Mouse (Mus musculus): ENCODE data around the gene Tnrc6a. TPM values are rescaled to one million over a fixed set of nuclear protein-coding genes. Genes with fewer than 3 reads are reported as not detected.
A peak's percentile ranks its signal among the peaks of the same experiment; 100 is the strongest.

The Tnrc6a gene
- polyA plus RNA-seq, 1 experiment from 2014 or later, result 44.7 TPM

GRCm38 (mm10) chr7:123117209-123117608 lies 6.5 kb upstream of the Tnrc6a start:
- Histone ChIP-seq H3K4me1 (ENCODE audit: control insufficient read depth, insufficient read depth, low read length) (no peaks in the 10 kb centered on the region), H3K36me3 (ENCODE audit: control insufficient read depth, insufficient read depth, low read length) (no peaks in the 10 kb centered on the region), H3K9me3 (replicated peaks; ENCODE audit: control insufficient read depth, low read length, poor library complexity, severe bottlenecking) (no peaks in the 10 kb centered on the region), H3K4me2 (ENCODE audit: low read length) (no peak overlapping the region), H3K9ac (ENCODE audit: low read depth, low read length) (no peak overlapping the region), H3K4me3 (ENCODE audit: low read depth, low read length) (no peak overlapping the region), H3K27me3 (ENCODE audit: control insufficient read depth, insufficient read depth, low read depth, low read length) (no peaks in the 10 kb centered on the region), H3K27ac (ENCODE audit: low read length) (no peak overlapping the region)
- whole genome bisulfite sequencing, result 83% methylated on average over 4 of the region's 4 CpGs
- no peak for ATAC-seq

DNA sequence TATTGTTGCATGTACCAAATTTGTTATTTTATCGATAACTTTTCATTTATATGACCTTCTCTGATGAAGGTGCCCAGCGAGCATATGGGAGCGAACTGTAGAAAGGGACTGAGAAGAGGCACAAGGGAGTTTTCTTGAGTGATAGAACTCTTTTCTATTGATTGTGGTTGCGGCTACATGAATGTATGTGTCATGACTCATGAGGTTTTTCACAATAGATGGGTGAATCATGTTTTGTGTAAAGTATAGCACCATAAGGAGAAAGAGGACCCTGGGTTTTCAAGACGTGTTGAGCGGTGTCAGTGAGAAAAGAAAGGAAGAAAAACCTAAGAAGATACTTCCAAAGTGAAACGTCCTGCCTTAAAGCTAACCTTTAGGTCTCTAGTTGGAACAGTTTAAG lies 3.2 kb upstream of the Tnrc6a start:
- no peak overlapping the region for H3K4me3 ChIP-seq (ENCODE audit: low read depth, low read length)
- no peak overlapping the region for H3K9ac ChIP-seq (ENCODE audit: low read depth, low read length)
- no peaks in the 10 kb centered on the region for H3K36me3 ChIP-seq (ENCODE audit: control insufficient read depth, insufficient read depth, low read length)
- no peak for ATAC-seq
- H3K4me1 ChIP-seq (ENCODE audit: control insufficient read depth, insufficient read depth, low read length), result peaks cover 8% of the 10 kb centered on the region
- 90% methylated on average over 7 of the region's 7 CpGs for WGBS
- H3K9me3 ChIP-seq (replicated peaks; ENCODE audit: control insufficient read depth, low read length, poor library complexity, severe bottlenecking), result no peaks in the 10 kb centered on the region
- H3K4me2 ChIP-seq (ENCODE audit: low read length), result no peak overlapping the region
- H3K27ac ChIP-seq (ENCODE audit: low read length), result no peak overlapping the region
- H3K27me3 ChIP-seq (ENCODE audit: control insufficient read depth, insufficient read depth, low read depth, low read length), result no peaks in the 10 kb centered on the region

DNA sequence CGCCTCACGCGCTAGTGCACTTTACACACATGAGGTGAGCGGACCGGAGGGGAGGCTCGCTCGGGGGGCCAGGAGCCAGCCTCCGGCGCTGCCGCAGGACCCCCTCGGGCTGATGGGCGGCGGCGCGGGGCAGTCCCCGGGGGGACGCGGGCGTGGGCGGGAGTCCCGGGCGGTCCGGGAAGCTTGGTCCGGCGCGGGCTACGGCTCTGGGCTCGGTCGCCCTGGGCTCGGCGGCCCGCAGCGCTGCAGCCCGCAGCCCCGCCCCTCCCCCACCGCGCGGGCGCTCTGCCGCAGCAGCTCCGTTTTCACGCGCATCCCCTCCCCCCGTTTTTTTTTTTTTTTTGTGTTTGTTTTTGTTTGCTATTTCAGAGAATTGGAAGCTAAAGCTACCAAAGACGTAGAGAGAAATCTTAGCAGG lies 623 bp downstream of the Tnrc6a start:
- Histone ChIP-seq H3K4me1 (ENCODE audit: control insufficient read depth, insufficient read depth, low read length) (peaks cover 32% of the 10 kb centered on the region), H3K27ac (ENCODE audit: low read length) (peak overlapping the region; percentile 93), H3K36me3 (ENCODE audit: control insufficient read depth, insufficient read depth, low read length) (no peaks in the 10 kb centered on the region), H3K9me3 (replicated peaks; ENCODE audit: control insufficient read depth, low read length, poor library complexity, severe bottlenecking) (no peaks in the 10 kb centered on the region), H3K27me3 (ENCODE audit: control insufficient read depth, insufficient read depth, low read depth, low read length) (no peaks in the 10 kb centered on the region), H3K4me2 (ENCODE audit: low read length) (peak overlapping the region; percentile 73), H3K4me3 (ENCODE audit: low read depth, low read length) (peak overlapping the region; percentile 89), H3K9ac (ENCODE audit: low read depth, low read length) (peak overlapping the region; percentile 96)
- WGBS, result 0% methylated on average over 28 of the region's 45 CpGs
- peak; percentile 79 for ATAC-seq

DNA sequence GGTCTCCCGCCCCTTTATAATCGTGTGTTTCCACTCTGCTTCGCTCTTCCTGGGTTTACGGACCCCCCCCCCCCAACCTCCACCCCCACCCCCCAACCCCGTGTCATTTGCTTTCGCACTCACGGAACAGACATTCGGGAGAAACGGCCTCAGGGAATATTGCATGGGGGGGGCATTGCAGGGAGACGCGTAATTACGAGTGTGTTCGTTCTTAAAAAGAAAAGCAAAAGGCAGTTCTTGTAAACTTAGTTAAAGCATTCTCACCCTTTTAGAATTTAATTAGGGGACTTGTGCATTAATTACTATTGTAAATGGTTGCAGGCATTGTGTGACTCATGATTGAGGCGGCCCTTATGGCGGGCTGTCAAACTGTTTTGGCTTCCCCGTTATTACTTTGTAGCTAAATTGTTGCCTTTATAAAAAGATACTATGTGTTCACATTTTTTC lies 1.1 kb downstream of the Tnrc6a start:
- Histone ChIP-seq H3K4me1 (ENCODE audit: control insufficient read depth, insufficient read depth, low read length) (peaks cover 34% of the 10 kb centered on the region), H3K4me2 (ENCODE audit: low read length) (peak overlapping the region; percentile 73), H3K27me3 (ENCODE audit: control insufficient read depth, insufficient read depth, low read depth, low read length) (no peaks in the 10 kb centered on the region), H3K9me3 (replicated peaks; ENCODE audit: control insufficient read depth, low read length, poor library complexity, severe bottlenecking) (no peaks in the 10 kb centered on the region), H3K9ac (ENCODE audit: low read depth, low read length) (peak overlapping the region; percentile 96), H3K4me3 (ENCODE audit: low read depth, low read length) (peak overlapping the region; percentile 89), H3K27ac (ENCODE audit: low read length) (peak overlapping the region; percentile 93), H3K36me3 (ENCODE audit: control insufficient read depth, insufficient read depth, low read length) (no peaks in the 10 kb centered on the region)
- no peak for ATAC-seq
- WGBS, result under 1% methylated on average over 16 of the region's 16 CpGs

- H3K27me3 ChIP-seq (ENCODE audit: control insufficient read depth, insufficient read depth, low read depth, low read length), result no peaks in the 10 kb centered on the region
- no peak for ATAC-seq
- no peak overlapping the region for H3K9ac ChIP-seq (ENCODE audit: low read depth, low read length)
- WGBS, result 56% methylated on average over 4 of the region's 4 CpGs
- no peaks in the 10 kb centered on the region for H3K9me3 ChIP-seq (replicated peaks; ENCODE audit: control insufficient read depth, low read length, poor library complexity, severe bottlenecking)
- H3K36me3 ChIP-seq (ENCODE audit: control insufficient read depth, insufficient read depth, low read length), result no peaks in the 10 kb centered on the region
- no peak overlapping the region for H3K27ac ChIP-seq (ENCODE audit: low read length)
- H3K4me3 ChIP-seq (ENCODE audit: low read depth, low read length), result no peak overlapping the region
- H3K4me1 ChIP-seq (ENCODE audit: control insufficient read depth, insufficient read depth, low read length), result peaks cover 45% of the 10 kb centered on the region
- H3K4me2 ChIP-seq (ENCODE audit: low read length), result 0 out of 2 replicates have a peak overlapping the region, but pooled peaks have one; percentile 11
Measured at GRCm38 (mm10) chr7:123126056-123126455, 2.4 kb downstream of the Tnrc6a start.

GRCm38 (mm10) chr7:123127301-123127700 lies 3.6 kb downstream of the Tnrc6a start:
- Histone ChIP-seq H3K27ac (ENCODE audit: low read length) (no peak overlapping the region), H3K36me3 (ENCODE audit: control insufficient read depth, insufficient read depth, low read length) (no peaks in the 10 kb centered on the region), H3K4me1 (ENCODE audit: control insufficient read depth, insufficient read depth, low read length) (peaks cover 47% of the 10 kb centered on the region), H3K9me3 (replicated peaks; ENCODE audit: control insufficient read depth, low read length, poor library complexity, severe bottlenecking) (no peaks in the 10 kb centered on the region), H3K27me3 (ENCODE audit: control insufficient read depth, insufficient read depth, low read depth, low read length) (no peaks in the 10 kb centered on the region), H3K9ac (ENCODE audit: low read depth, low read length) (no peak overlapping the region), H3K4me3 (ENCODE audit: low read depth, low read length) (no peak overlapping the region), H3K4me2 (ENCODE audit: low read length) (no peak overlapping the region)
- ATAC-seq, result no peak
- 60% methylated on average over 1 of the region's 1 CpGs for WGBS

GRCm38 (mm10) chr7:123127981-123128380 lies 4.3 kb downstream of the Tnrc6a start:
- peaks cover 47% of the 10 kb centered on the region for H3K4me1 ChIP-seq (ENCODE audit: control insufficient read depth, insufficient read depth, low read length)
- no peak for ATAC-seq
- WGBS, result 44% methylated on average over 1 of the region's 1 CpGs

GRCm38 (mm10) chr7:123129061-123129460 lies 5.4 kb downstream of the Tnrc6a start:
- Histone ChIP-seq H3K27ac (ENCODE audit: low read length) (no peak overlapping the region), H3K9ac (ENCODE audit: low read depth, low read length) (no peak overlapping the region), H3K9me3 (replicated peaks; ENCODE audit: control insufficient read depth, low read length, poor library complexity, severe bottlenecking) (no peaks in the 10 kb centered on the region), H3K4me2 (ENCODE audit: low read length) (no peak overlapping the region), H3K4me3 (ENCODE audit: low read depth, low read length) (no peak overlapping the region), H3K4me1 (ENCODE audit: control insufficient read depth, insufficient read depth, low read length) (peaks cover 47% of the 10 kb centered on the region), H3K27me3 (ENCODE audit: control insufficient read depth, insufficient read depth, low read depth, low read length) (no peaks in the 10 kb centered on the region), H3K36me3 (ENCODE audit: control insufficient read depth, insufficient read depth, low read length) (no peaks in the 10 kb centered on the region)
- WGBS, result 75% methylated on average over 2 of the region's 2 CpGs
- ATAC-seq, result no peak

More at GRCm38 (mm10) chr7:123127981-123128380, 4.3 kb downstream of the Tnrc6a start:
- Histone ChIP-seq H3K27me3 (ENCODE audit: control insufficient read depth, insufficient read depth, low read depth, low read length) (no peaks in the 10 kb centered on the region), H3K27ac (ENCODE audit: low read length) (no peak overlapping the region), H3K4me3 (ENCODE audit: low read depth, low read length) (no peak overlapping the region), H3K9ac (ENCODE audit: low read depth, low read length) (no peak overlapping the region), H3K36me3 (ENCODE audit: control insufficient read depth, insufficient read depth, low read length) (no peaks in the 10 kb centered on the region), H3K9me3 (replicated peaks; ENCODE audit: control insufficient read depth, low read length, poor library complexity, severe bottlenecking) (no peaks in the 10 kb centered on the region), H3K4me2 (ENCODE audit: low read length) (no peak overlapping the region)

- peaks cover 55% of the 10 kb centered on the region for H3K4me1 ChIP-seq (ENCODE audit: control insufficient read depth, insufficient read depth, low read length)
- no peaks in the 10 kb centered on the region for H3K9me3 ChIP-seq (replicated peaks; ENCODE audit: control insufficient read depth, low read length, poor library complexity, severe bottlenecking)
- no peak overlapping the region for H3K27ac ChIP-seq (ENCODE audit: low read length)
- no peaks in the 10 kb centered on the region for H3K36me3 ChIP-seq (ENCODE audit: control insufficient read depth, insufficient read depth, low read length)
- H3K9ac ChIP-seq (ENCODE audit: low read depth, low read length), result no peak overlapping the region
- 50% methylated on average over 2 of the region's 2 CpGs for WGBS
- H3K4me3 ChIP-seq (ENCODE audit: low read depth, low read length), result no peak overlapping the region
- H3K4me2 ChIP-seq (ENCODE audit: low read length), result no peak overlapping the region
- ATAC-seq, result no peak
- H3K27me3 ChIP-seq (ENCODE audit: control insufficient read depth, insufficient read depth, low read depth, low read length), result no peaks in the 10 kb centered on the region
Measured at GRCm38 (mm10) chr7:123130198-123130597, 6.5 kb downstream of the Tnrc6a start.

Measured in midbrain, embryonic 16.5 days (tissue).